Comparison of ENCODE assay signal across 10 mouse cellular contexts in the genomic region with DNA sequence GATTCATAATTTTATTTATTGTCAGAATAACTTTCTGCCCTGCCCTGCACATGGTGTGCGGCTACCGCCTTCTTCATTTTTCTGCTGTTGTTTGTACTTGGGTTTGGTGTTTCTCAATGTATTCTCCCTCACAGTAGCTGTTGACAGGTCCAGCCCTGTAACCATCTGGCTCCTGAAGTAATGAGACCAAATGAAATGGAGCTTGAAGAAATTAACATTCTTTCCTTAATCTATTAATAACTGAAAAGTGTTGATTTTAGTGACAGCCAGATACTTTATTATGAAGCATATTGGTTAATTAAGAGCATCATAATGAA.
DNase-seq lines count a peak whose midpoint lies in the region; ATAC-seq lines count a peak whose summit lies in the region.
"Had no signal": no experiment of that assay in that cellular context is flagged by ENCODE, and none has a peak within 500 bp of the region (broad histone marks: within the 10 kb centered on the region; RNA-seq: fewer than 3 reads in every experiment).

No protein-coding gene starts in this region.

- H3K4me3 ChIP-seq in intestine, embryonic 14.5 days (ENCODE audit: low read depth, low read length) = no peak overlapping the region
- H3K4me3 ChIP-seq in intestine, embryonic 16.5 days (ENCODE audit: low read length) = no peak overlapping the region

- no peaks in the 10 kb centered on the region for H3K36me3 ChIP-seq in intestine, embryonic 14.5 days (ENCODE audit: control insufficient read depth, insufficient read depth, low read length)
- no peaks in the 10 kb centered on the region for H3K36me3 ChIP-seq in intestine, embryonic 16.5 days (ENCODE audit: control insufficient read depth, insufficient read depth, low read length)
- H3K36me3 ChIP-seq: G1E had no signal

- H3K27me3 ChIP-seq in intestine, embryonic 14.5 days (replicated peaks; ENCODE audit: control insufficient read depth, insufficient read depth, low read length) = no peaks in the 10 kb centered on the region
- H3K27me3 ChIP-seq in intestine, embryonic 16.5 days (replicated peaks; ENCODE audit: control insufficient read depth, insufficient read depth, low read length) = no peaks in the 10 kb centered on the region

- no peak overlapping the region for H3K9ac ChIP-seq in intestine, embryonic 14.5 days (ENCODE audit: low read length)
- H3K9ac ChIP-seq in intestine, embryonic 16.5 days (ENCODE audit: low read depth, low read length) = no peak overlapping the region

- no peak for ATAC-seq in intestine, embryonic 14.5 days (replicated peaks; ENCODE audit: low FRiP score, low TSS enrichment, low read depth)
- no peak for ATAC-seq in intestine, embryonic 16.5 days

- H3K4me1 ChIP-seq in intestine, embryonic 14.5 days (replicated peaks; ENCODE audit: control insufficient read depth, insufficient read depth, low read length) = no peaks in the 10 kb centered on the region
- no peaks in the 10 kb centered on the region for H3K4me1 ChIP-seq in intestine, embryonic 16.5 days (ENCODE audit: control insufficient read depth, insufficient read depth, low read length)

- H3K4me2 ChIP-seq in intestine, embryonic 14.5 days (ENCODE audit: low read length) = peak overlapping the region; percentile 25; the same call in 1 of the 2 replicates
- no peak overlapping the region for H3K4me2 ChIP-seq in intestine, embryonic 16.5 days (ENCODE audit: low read depth, low read length)

- H3K9me3 ChIP-seq in intestine, embryonic 14.5 days (ENCODE audit: control insufficient read depth, low read length) = no peaks in the 10 kb centered on the region
- H3K9me3 ChIP-seq in intestine, embryonic 16.5 days (ENCODE audit: control insufficient read depth, low read length) = no peaks in the 10 kb centered on the region
- H3K9me3 ChIP-seq: G1E had no signal

- peak; percentile 14 for DNase-seq in cerebellum, adult 9-10 months
- DNase-seq in cerebellum, adult 9-11 months = no peak
- no peak for DNase-seq in intestine, embryonic 14.5 days (ENCODE audit: low spot score)
- DNase-seq in right cerebral cortex, postnatal 36 days (ENCODE audit: low spot score in 2 of 2) = peak; percentile 3 to 6
- no peak for DNase-seq in right cerebral cortex, postnatal 14 days
- DNase-seq in gastrocnemius, postnatal 14 days = no peak
- DNase-seq in spleen, postnatal 4 days (ENCODE audit: low spot score in 2 of 2) = no peak
- DNase-seq: embryo, embryonic 11 days had no signal

- WGBS in intestine, embryonic 14.5 days = 81% methylated on average over 2 of the region's 2 CpGs
- 84% methylated on average over 2 of the region's 2 CpGs for WGBS in intestine, embryonic 16.5 days

- H3K27ac ChIP-seq in intestine, embryonic 14.5 days (ENCODE audit: low read depth) = no peak overlapping the region
- no peak overlapping the region for H3K27ac ChIP-seq in intestine, embryonic 16.5 days (ENCODE audit: low read length)

- intact Hi-C loops in gastrocnemius, postnatal 14 days (cut with DNase I; ENCODE audit: low total_unique reads) = loop anchor here (5.0 kb wide), 1 partner anchor 532 kb away; no protein-coding TSS in a partner anchor

Comparison
In these comparisons a context has a peak if more than half of its experiments do, and no peak if none do; other contexts are left out.
1. DNase-seq: peak in cerebellum, adult 9-10 months (single experiment) and right cerebral cortex, postnatal 36 days (2 of 2); none in cerebellum, adult 9-11 months (single experiment), intestine, embryonic 14.5 days (single experiment), right cerebral cortex, postnatal 14 days (single experiment), gastrocnemius, postnatal 14 days (single experiment) and spleen, postnatal 4 days (0 of 2).